Mouse (Mus musculus) embryonic facial prominence, embryonic 12.5 days (tissue): ENCODE measurements at regions not wholly inside any gene's neighbourhood (a gene's known extent, or its start where the extent isn't known, plus 50 kb on each side); places are given as distances from the start of the nearest gene placed in this dataset.
A peak's percentile ranks its signal among the peaks of the same experiment; 100 is the strongest.

Experiments used
- ATAC-seq: fragments of 200-750 bp; cut with Nextera tagmentation; 2 replicates; pipeline ENCODE4 v1.8.0; 2017; ENCODE audit not compliant: insufficient number of reproducible peaks, insufficient read depth, low FRiP score, low TSS enrichment
- H3K27ac ChIP-seq: fragments of 300-500 bp; sonication (generic); 2 replicates; pipeline ENCODE4 v1.5.1; 2016; ENCODE audit warnings: mild to moderate bottlenecking
- H3K27me3 ChIP-seq: fragments of 300-500 bp; sonication (generic); 2 replicates; pipeline ENCODE4 v1.6.1; 2016; ENCODE audit warnings: mild to moderate bottlenecking, moderate library complexity
- H3K36me3 ChIP-seq: fragments of 300-500 bp; sonication (generic); 2 replicates; pipeline ENCODE4 v1.6.1; 2016; ENCODE audit warnings: mild to moderate bottlenecking
- H3K4me1 ChIP-seq: fragments of 300-500 bp; sonication (generic); 2 replicates; pipeline ENCODE4 v1.6.1; 2016
- H3K4me2 ChIP-seq: fragments of 300-500 bp; sonication (generic); replicated peaks from 2 replicates; pipeline ENCODE4 v1.6.1; 2016; ENCODE audit warnings: mild to moderate bottlenecking, moderate library complexity
- H3K4me3 ChIP-seq: fragments of 300-500 bp; sonication (generic); 2 replicates; pipeline ENCODE4 v1.5.1; 2016; ENCODE audit warnings: mild to moderate bottlenecking
- H3K9ac ChIP-seq: fragments of 300-500 bp; sonication (generic); 2 replicates; pipeline ENCODE4 v1.6.1; 2016; ENCODE audit warnings: mild to moderate bottlenecking, moderate library complexity
- H3K9me3 ChIP-seq: fragments of 300-500 bp; sonication (generic); 2 replicates; pipeline ENCODE4 v1.6.1; 2016; ENCODE audit warnings: mild to moderate bottlenecking, moderate library complexity
- WGBS: fragments of 180-500 bp; shearing (Covaris S2); methylation state at CpG from one replicate; pipeline ENCODE4 v1.1.7; 2016; 5-methylcytosine and 5-hydroxymethylcytosine counted together

- H3K4me1 ChIP-seq: peaks cover 6% of the 10 kb centered on the region; the same call in 1 of the 2 replicates
- no peak overlapping the region for H3K4me2 ChIP-seq
- whole genome bisulfite sequencing: 70% methylated on average over 9 of the region's 9 CpGs
- no peaks in the 10 kb centered on the region for H3K36me3 ChIP-seq
- no peak overlapping the region for H3K9ac ChIP-seq
- H3K9me3 ChIP-seq: 0 out of 2 replicates have a peak, but pooled peaks cover 3% of the 10 kb centered on the region
- ATAC-seq: no peak
- H3K27ac ChIP-seq: no peak overlapping the region
- H3K4me3 ChIP-seq: no peak overlapping the region
- no peaks in the 10 kb centered on the region for H3K27me3 ChIP-seq
Measured at GRCm38 (mm10) chr4:33552856-33553255, 242.7 kb downstream of the Rngtt start.

GRCm38 (mm10) chr4:33554606-33555005, 244.5 kb downstream of the Rngtt start:
- WGBS: 32% methylated on average over 6 of the region's 6 CpGs
- H3K27me3 ChIP-seq: no peaks in the 10 kb centered on the region
- H3K9ac ChIP-seq: no peak overlapping the region
- ATAC-seq: no peak
- no peak overlapping the region for H3K4me2 ChIP-seq
- 0 out of 2 replicates have a peak, but pooled peaks cover 3% of the 10 kb centered on the region for H3K9me3 ChIP-seq
- no peaks in the 10 kb centered on the region for H3K36me3 ChIP-seq
- peaks cover 6% of the 10 kb centered on the region; the same call in 1 of the 2 replicates for H3K4me1 ChIP-seq
- no peak overlapping the region for H3K4me3 ChIP-seq
- H3K27ac ChIP-seq: no peak overlapping the region

- H3K27ac ChIP-seq: no peak overlapping the region
- no peak for ATAC-seq
- WGBS: 7% methylated on average over 14 of the region's 14 CpGs
- H3K4me2 ChIP-seq: peak overlapping the region; percentile 32
- H3K9me3 ChIP-seq: 0 out of 2 replicates have a peak, but pooled peaks cover 3% of the 10 kb centered on the region
- H3K9ac ChIP-seq: no peak overlapping the region
- H3K4me1 ChIP-seq: peaks cover 6% of the 10 kb centered on the region; the same call in 1 of the 2 replicates
- H3K27me3 ChIP-seq: no peaks in the 10 kb centered on the region
- H3K4me3 ChIP-seq: no peak overlapping the region
- H3K36me3 ChIP-seq: no peaks in the 10 kb centered on the region
Measured at GRCm38 (mm10) chr4:33555231-33555933, 245.3 kb downstream of the Rngtt start.

- Histone ChIP-seq H3K4me1 (peaks cover 6% of the 10 kb centered on the region; the same call in 1 of the 2 replicates), H3K4me2 (peak overlapping the region; percentile 32; the same call in 1 of the 2 replicates), H3K9ac (no peak overlapping the region), H3K27me3 (no peaks in the 10 kb centered on the region), H3K36me3 (no peaks in the 10 kb centered on the region), H3K4me3 (no peak overlapping the region), H3K9me3 (0 out of 2 replicates have a peak, but pooled peaks cover 3% of the 10 kb centered on the region), H3K27ac (no peak overlapping the region)
- no peak for ATAC-seq
- WGBS: 25% methylated on average over 12 of the region's 12 CpGs
Measured at GRCm38 (mm10) chr4:33555966-33556365, 245.9 kb downstream of the Rngtt start.

GRCm38 (mm10) chr4:33556661-33557540, 246.8 kb downstream of the Rngtt start:
- Histone ChIP-seq H3K9me3 (0 out of 2 replicates have a peak, but pooled peaks cover 3% of the 10 kb centered on the region), H3K36me3 (no peaks in the 10 kb centered on the region), H3K27ac (no peak overlapping the region), H3K4me1 (peaks cover 6% of the 10 kb centered on the region; the same call in 1 of the 2 replicates), H3K27me3 (no peaks in the 10 kb centered on the region), H3K4me3 (no peak overlapping the region), H3K9ac (no peak overlapping the region), H3K4me2 (no peak overlapping the region)
- 76% methylated on average over 12 of the region's 12 CpGs for WGBS
- 0 out of 2 replicates have a peak, but pooled peaks have one; percentile 10 for ATAC-seq

- Histone ChIP-seq H3K4me1 (no peaks in the 10 kb centered on the region), H3K4me2 (no peak overlapping the region), H3K9me3 (no peaks in the 10 kb centered on the region), H3K27ac (no peak overlapping the region), H3K9ac (no peak overlapping the region), H3K4me3 (no peak overlapping the region), H3K36me3 (no peaks in the 10 kb centered on the region), H3K27me3 (no peaks in the 10 kb centered on the region)
- ATAC-seq: no peak
- 81% methylated on average over 5 of the region's 5 CpGs for WGBS
Measured at GRCm38 (mm10) chr4:33570274-33570673, 260.2 kb downstream of the Rngtt start.

- Histone ChIP-seq H3K9ac (no peak overlapping the region), H3K27me3 (no peaks in the 10 kb centered on the region), H3K9me3 (no peaks in the 10 kb centered on the region), H3K4me2 (no peak overlapping the region), H3K4me1 (no peaks in the 10 kb centered on the region), H3K36me3 (no peaks in the 10 kb centered on the region), H3K27ac (no peak overlapping the region), H3K4me3 (no peak overlapping the region)
- WGBS: 66% methylated on average over 6 of the region's 6 CpGs
- no peak for ATAC-seq
Measured at GRCm38 (mm10) chr4:33571351-33571750, 261.2 kb downstream of the Rngtt start.

- no peak overlapping the region for H3K4me3 ChIP-seq
- H3K27ac ChIP-seq: no peak overlapping the region
- 0 out of 2 replicates have a peak, but pooled peaks cover 3% of the 10 kb centered on the region for H3K9me3 ChIP-seq
- H3K27me3 ChIP-seq: no peaks in the 10 kb centered on the region
- no peak for ATAC-seq
- H3K36me3 ChIP-seq: no peaks in the 10 kb centered on the region
- WGBS: 89% methylated on average over 6 of the region's 6 CpGs
- H3K9ac ChIP-seq: no peak overlapping the region
- H3K4me2 ChIP-seq: no peak overlapping the region
- no peaks in the 10 kb centered on the region for H3K4me1 ChIP-seq
Measured at GRCm38 (mm10) chr4:33577631-33578030, 267.5 kb downstream of the Rngtt start.

GRCm38 (mm10) chr4:33580491-33580890, 270.4 kb downstream of the Rngtt start:
- H3K27me3 ChIP-seq: no peaks in the 10 kb centered on the region
- H3K36me3 ChIP-seq: no peaks in the 10 kb centered on the region
- no peak overlapping the region for H3K4me3 ChIP-seq
- H3K9ac ChIP-seq: no peak overlapping the region
- no peak for ATAC-seq
- 0 out of 2 replicates have a peak, but pooled peaks cover 3% of the 10 kb centered on the region for H3K9me3 ChIP-seq
- H3K4me2 ChIP-seq: no peak overlapping the region
- 0 out of 2 replicates have a peak, but pooled peaks cover 3% of the 10 kb centered on the region for H3K4me1 ChIP-seq
- no peak overlapping the region for H3K27ac ChIP-seq
- 87% methylated on average over 8 of the region's 8 CpGs for WGBS

- Histone ChIP-seq H3K27me3 (no peaks in the 10 kb centered on the region), H3K4me2 (no peak overlapping the region), H3K4me3 (no peak overlapping the region), H3K9ac (no peak overlapping the region), H3K27ac (no peak overlapping the region), H3K36me3 (no peaks in the 10 kb centered on the region), H3K4me1 (peaks cover 10% of the 10 kb centered on the region), H3K9me3 (0 out of 2 replicates have a peak, but pooled peaks cover 3% of the 10 kb centered on the region)
- ATAC-seq: no peak
- WGBS: 85% methylated on average over 15 of the region's 15 CpGs
Measured at GRCm38 (mm10) chr4:33581180-33581591, 271.1 kb downstream of the Rngtt start.

GRCm38 (mm10) chr4:33581766-33582525, 271.8 kb downstream of the Rngtt start:
- H3K9ac ChIP-seq: no peak overlapping the region
- H3K4me3 ChIP-seq: no peak overlapping the region
- no peak overlapping the region for H3K4me2 ChIP-seq
- ATAC-seq: no peak
- no peaks in the 10 kb centered on the region for H3K36me3 ChIP-seq
- 85% methylated on average over 17 of the region's 17 CpGs for WGBS
- H3K4me1 ChIP-seq: peaks cover 17% of the 10 kb centered on the region
- 0 out of 2 replicates have a peak, but pooled peaks cover 3% of the 10 kb centered on the region for H3K9me3 ChIP-seq
- no peak overlapping the region for H3K27ac ChIP-seq
- H3K27me3 ChIP-seq: no peaks in the 10 kb centered on the region
